Mouse (Mus musculus) limb, embryonic 14.5 days (tissue): ENCODE results near the gene Invs. TPM values are rescaled to one million over a fixed set of nuclear protein-coding genes. Genes with fewer than 3 reads are reported as not detected.

Source experiments
- ATAC-seq: fragments of 200-750 bp; cut with Nextera tagmentation; 2 replicates; pipeline ENCODE4 v1.8.0; 2017; ENCODE audit warnings: low read depth, moderate number of reproducible peaks, moderate TSS enrichment; ENCODE audit not compliant: low FRiP score
- DNase-seq: peaks from one replicate; pipeline ENCODE4 v3.0.0-alpha.2; 2015; ENCODE audit warnings: low spot score
- H3K27ac ChIP-seq: fragments of 300-500 bp; sonication (generic); replicated peaks from 2 replicates; pipeline ENCODE4 v1.5.1; 2014; ENCODE audit warnings: low read depth, mild to moderate bottlenecking, low read length, moderate library complexity, mixed read lengths
- H3K27me3 ChIP-seq: fragments of 300-500 bp; sonication (generic); 2 replicates; pipeline ENCODE4 v1.6.1; 2014; ENCODE audit warnings: low read length, mixed read lengths; ENCODE audit not compliant: control insufficient read depth, insufficient read depth
- H3K36me3 ChIP-seq: fragments of 300-500 bp; sonication (generic); 2 replicates; pipeline ENCODE4 v1.6.1; 2014; ENCODE audit warnings: mild to moderate bottlenecking, low read length, moderate library complexity, mixed read lengths; ENCODE audit not compliant: control insufficient read depth, insufficient read depth
- H3K4me1 ChIP-seq: fragments of 300-500 bp; sonication (generic); 2 replicates; pipeline ENCODE4 v1.6.1; 2014; ENCODE audit warnings: antibody characterized with exemption, low read length, mixed read lengths; ENCODE audit not compliant: control insufficient read depth, insufficient read depth
- H3K4me2 ChIP-seq: fragments of 300-500 bp; sonication (generic); replicated peaks from 2 replicates; pipeline ENCODE4 v1.6.1; 2014; ENCODE audit warnings: low read depth, mild to moderate bottlenecking, low read length, moderate library complexity; ENCODE audit not compliant: severe bottlenecking
- H3K4me3 ChIP-seq: fragments of 300-500 bp; sonication (generic); replicated peaks from 2 replicates; pipeline ENCODE4 v1.5.1; 2014; ENCODE audit warnings: low read length
- H3K9ac ChIP-seq: fragments of 300-500 bp; sonication (generic); 2 replicates; pipeline ENCODE4 v1.6.1; 2014; ENCODE audit warnings: mild to moderate bottlenecking, low read depth, low read length, moderate library complexity; ENCODE audit not compliant: severe bottlenecking
- H3K9me3 ChIP-seq: fragments of 300-500 bp; sonication (generic); 2 replicates; pipeline ENCODE4 v1.6.1; 2016; ENCODE audit warnings: low read length; ENCODE audit not compliant: control insufficient read depth
- POLR2A ChIP-seq: fragments of 200-500 bp; IDR thresholded peaks from 2 replicates; pipeline ENCODE4 v1.8.0; 2012; ENCODE audit warnings: inconsistent platforms, mild to moderate bottlenecking, moderate library complexity, borderline replicate concordance; ENCODE audit not compliant: insufficient read depth, insufficient read length; ENCODE audit errors: extremely low read depth
- WGBS: fragments of 180-500 bp; shearing (Covaris S2); extraction: QIAGEN DNeasy Blood & Tissue Kit; methylation state at CpG from one replicate; pipeline ENCODE4 v1.1.7; 2014; 5-methylcytosine and 5-hydroxymethylcytosine counted together
- polyA plus RNA-seq, 2 experiments: library from polyadenylated mRNA; depleted of rRNA in 1 of 2; stranded (reverse) in 1 of 2; unstranded in 1 of 2; fragments of >200 nt; fragmentation: Nextera tagmentation in 1 of 2; extraction: Ambion mirVana in 1 of 2; gene quantifications; 2 replicates each; pipeline versions ENCODE4 v1.2.1 to v1.2.3; 2012 to 2014

Gene Invs
- polyA plus RNA-seq, 2 experiments: 6.5 to 7.8 TPM

GRCm38 (mm10) chr4:48271838-48272237, 7.7 kb upstream of the Invs start:
- ATAC-seq: no peak
- no peaks in the 10 kb centered on the region for H3K27me3 ChIP-seq
- no peak overlapping the region for H3K9ac ChIP-seq
- DNase-seq: no peak
- H3K4me1 ChIP-seq: no peaks in the 10 kb centered on the region; the same call in 1 of the 2 replicates
- no peak for TF ChIP-seq POLR2A
- H3K4me2 ChIP-seq: no peak overlapping the region
- H3K4me3 ChIP-seq: no peak overlapping the region
- H3K9me3 ChIP-seq: no peaks in the 10 kb centered on the region
- no peaks in the 10 kb centered on the region for H3K36me3 ChIP-seq
- no peak overlapping the region for H3K27ac ChIP-seq
- 65% methylated on average over 5 of the region's 5 CpGs for WGBS

DNA sequence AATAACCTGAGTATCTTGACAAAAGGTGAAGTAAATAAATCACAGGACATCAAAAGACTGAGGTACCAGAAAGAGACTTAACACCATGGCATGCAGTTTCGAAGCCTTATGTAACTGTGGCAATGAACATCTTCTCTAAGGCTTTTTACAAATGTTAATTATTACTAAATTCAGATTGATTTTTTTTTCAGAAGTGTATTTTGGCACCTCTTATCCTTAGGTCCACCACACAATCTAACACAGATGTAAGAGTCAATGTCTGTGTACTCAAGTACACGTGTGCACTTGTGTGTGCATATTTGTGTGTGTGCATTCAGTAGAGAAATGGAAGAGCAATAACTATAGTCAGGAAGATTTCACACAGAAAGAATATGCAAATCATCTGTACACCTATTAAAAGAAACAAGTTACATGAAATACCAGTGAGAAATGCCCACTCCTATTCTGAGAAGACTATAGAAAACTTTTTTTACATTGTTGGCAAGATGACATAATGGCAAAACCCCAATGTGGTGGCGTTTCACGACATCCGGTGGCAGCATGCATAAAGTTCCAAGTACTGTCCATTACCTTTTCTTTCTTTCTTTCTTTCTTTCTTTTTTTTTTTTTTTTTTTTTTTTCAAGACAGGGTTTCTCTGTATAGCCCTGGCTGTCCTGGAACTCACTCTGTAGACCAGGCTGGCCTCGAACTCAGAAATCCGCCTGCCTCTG, 6.3 kb upstream of the Invs start:
- no peaks in the 10 kb centered on the region for H3K9me3 ChIP-seq
- H3K9ac ChIP-seq: no peak overlapping the region
- 93% methylated on average over 7 of the region's 7 CpGs for WGBS
- H3K4me2 ChIP-seq: no peak overlapping the region
- no peak overlapping the region for H3K4me3 ChIP-seq
- H3K4me1 ChIP-seq: no peaks in the 10 kb centered on the region; the same call in 1 of the 2 replicates
- DNase-seq (no peak), ATAC-seq (no peak)
- no peaks in the 10 kb centered on the region for H3K27me3 ChIP-seq
- no peak for TF ChIP-seq POLR2A
- H3K36me3 ChIP-seq: no peaks in the 10 kb centered on the region
- no peak overlapping the region for H3K27ac ChIP-seq

DNA sequence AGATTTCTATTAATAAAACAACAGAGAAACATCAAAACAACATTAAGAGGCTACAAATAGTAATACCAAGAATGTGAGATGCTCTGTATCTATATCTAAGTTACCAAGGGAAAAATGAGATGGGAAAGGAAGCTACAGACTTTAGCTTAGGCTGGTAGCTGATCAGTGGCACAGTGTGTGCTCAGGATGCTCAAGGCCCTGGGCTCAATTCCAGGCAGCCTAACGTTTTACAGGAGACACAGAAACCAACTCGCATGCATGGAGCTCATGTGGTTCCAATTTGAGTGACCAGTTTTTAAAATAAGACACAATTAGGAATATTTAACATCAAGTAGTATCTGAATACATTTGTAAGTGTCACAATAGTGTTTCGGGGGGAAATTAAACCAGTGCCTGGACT, 3.8 kb upstream of the Invs start:
- no peak overlapping the region for H3K4me3 ChIP-seq
- H3K36me3 ChIP-seq: no peaks in the 10 kb centered on the region
- H3K27me3 ChIP-seq: no peaks in the 10 kb centered on the region
- TF ChIP-seq POLR2A: no peak
- H3K4me2 ChIP-seq: no peak overlapping the region
- DNase-seq (no peak), ATAC-seq (no peak)
- H3K4me1 ChIP-seq: peaks cover 9% of the 10 kb centered on the region; the same call in 1 of the 2 replicates
- H3K27ac ChIP-seq: no peak overlapping the region
- 63% methylated on average over 3 of the region's 3 CpGs for WGBS
- no peaks in the 10 kb centered on the region for H3K9me3 ChIP-seq
- no peak overlapping the region for H3K9ac ChIP-seq

DNA sequence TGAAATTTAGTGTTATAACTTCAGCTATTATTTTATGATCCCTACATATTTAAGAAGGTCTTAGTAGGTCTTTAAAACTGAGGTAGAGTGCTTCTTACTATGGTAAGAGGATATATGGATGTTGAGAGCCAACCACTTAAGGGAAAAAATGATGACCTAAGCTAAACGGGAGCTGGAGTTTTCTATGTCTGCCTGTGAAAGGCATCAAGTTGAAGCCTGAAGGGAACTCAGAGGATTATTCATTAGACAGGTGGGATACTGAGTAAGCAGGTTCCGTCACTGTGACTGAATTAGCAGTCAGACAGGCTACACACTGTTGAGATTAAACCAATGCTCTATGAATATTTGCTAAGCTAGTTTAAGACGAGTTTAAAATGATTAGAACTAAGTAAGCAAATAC, 2.5 kb upstream of the Invs start:
- H3K4me1 ChIP-seq: peaks cover 9% of the 10 kb centered on the region; the same call in 1 of the 2 replicates
- no peak for TF ChIP-seq POLR2A
- no peak overlapping the region for H3K4me3 ChIP-seq
- no peak overlapping the region for H3K9ac ChIP-seq
- H3K9me3 ChIP-seq: no peaks in the 10 kb centered on the region
- DNase-seq (no peak), ATAC-seq (no peak)
- no peak overlapping the region for H3K4me2 ChIP-seq
- no peaks in the 10 kb centered on the region for H3K36me3 ChIP-seq
- 80% methylated on average over 3 of the region's 3 CpGs for WGBS
- H3K27me3 ChIP-seq: no peaks in the 10 kb centered on the region
- no peak overlapping the region for H3K27ac ChIP-seq

- H3K4me1 ChIP-seq: peaks cover 9% of the 10 kb centered on the region; the same call in 1 of the 2 replicates
- no peak; the same call in 1 of the 2 replicates for ATAC-seq
- H3K27ac ChIP-seq: peak overlapping the region; percentile 26
- no peaks in the 10 kb centered on the region for H3K9me3 ChIP-seq
- peak overlapping the region; percentile 80 for H3K4me3 ChIP-seq
- H3K27me3 ChIP-seq: no peaks in the 10 kb centered on the region
- no peak for TF ChIP-seq POLR2A
- peak overlapping the region; percentile 90 for H3K9ac ChIP-seq
- DNase-seq: peak; percentile 29
- 1% methylated on average over 28 of the region's 34 CpGs for WGBS
- H3K36me3 ChIP-seq: 0 out of 2 replicates have a peak, but pooled peaks cover 4% of the 10 kb centered on the region
- peak overlapping the region; percentile 68 for H3K4me2 ChIP-seq
Measured at GRCm38 (mm10) chr4:48278757-48279497, 633 bp upstream of the Invs start.
